Mouse (Mus musculus) embryonic fibroblast, embryonic 13.5 days (primary cell): ENCODE measurements around the gene Kcnk2.

Source experiments
- CTCF ChIP-seq: IDR thresholded peaks from 2 replicates; pipeline ENCODE4 v1.5.1; 2011; ENCODE audit warnings: mild to moderate bottlenecking, control low read depth, low read length, moderate library complexity, borderline replicate concordance; ENCODE audit not compliant: insufficient read depth
- POLR2A ChIP-seq: IDR thresholded peaks from 2 replicates; pipeline ENCODE4 v1.6.1; 2011; ENCODE audit warnings: low read depth, mild to moderate bottlenecking, control low read depth, low read length, moderate library complexity

DNA sequence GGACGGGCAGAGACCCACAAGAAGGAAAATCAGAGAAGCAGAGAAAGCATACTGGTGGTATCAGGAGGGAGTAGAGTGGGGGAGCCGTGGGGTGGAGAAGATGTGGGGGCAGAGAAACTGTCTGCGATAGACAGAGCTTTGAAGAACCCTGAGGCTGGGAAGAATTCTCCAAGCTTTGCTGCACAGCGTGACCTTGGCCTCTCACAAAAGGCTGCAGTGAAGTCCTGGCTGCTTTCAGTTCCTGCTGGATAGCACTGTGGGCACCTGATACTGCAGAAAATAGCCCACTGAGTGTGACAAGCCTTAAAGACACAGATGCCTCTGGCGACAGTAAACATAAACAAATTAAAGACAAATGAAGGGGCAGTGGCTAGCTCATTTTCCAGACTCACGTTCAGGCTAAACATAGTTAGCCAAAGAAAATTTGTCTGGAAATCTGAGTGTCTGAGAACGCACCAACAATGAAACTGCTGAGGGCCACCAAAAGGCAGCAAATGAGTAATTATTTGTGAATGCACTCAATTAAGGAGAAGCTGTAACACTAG is 216.8 kb downstream of the Kcnk2 start:
- no peak for TF ChIP-seq CTCF
- no peak for TF ChIP-seq POLR2A
